Comparison of ENCODE assay signal across 14 mouse cellular contexts in the genomic region with DNA sequence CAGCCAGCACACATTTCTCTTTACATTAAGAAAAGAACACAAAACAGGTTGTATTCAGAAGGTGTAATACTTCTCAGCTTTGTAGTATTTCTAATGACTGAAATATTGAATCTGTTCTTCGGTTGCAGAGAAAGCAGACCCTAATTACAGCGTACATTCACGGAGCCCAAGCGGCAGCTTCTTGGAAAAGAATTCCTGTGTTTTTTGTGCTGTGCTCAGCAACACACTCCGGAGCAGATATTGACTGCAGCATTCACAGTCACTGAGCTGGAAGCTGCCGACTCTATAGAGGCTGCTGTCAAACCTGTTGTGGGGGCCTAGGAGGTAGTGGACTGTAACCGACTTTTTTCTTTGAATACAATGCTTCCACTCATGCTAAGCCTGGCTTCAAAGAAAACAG.
DNase-seq lines count a peak whose midpoint lies in the region; ATAC-seq lines count a peak whose summit lies in the region.
"Had no signal": no experiment of that assay in that cellular context is flagged by ENCODE, and none has a peak within 500 bp of the region (broad histone marks: within the 10 kb centered on the region; RNA-seq: fewer than 3 reads in every experiment).

No protein-coding gene starts in this region.

- ATAC-seq in embryonic facial prominence, embryonic 12.5 days (ENCODE audit: insufficient number of reproducible peaks, insufficient read depth, low FRiP score, low TSS enrichment): 0 out of 2 replicates have a peak, but pooled peaks have one; percentile 54
- ATAC-seq in midbrain, embryonic 13.5 days: peak; percentile 41; the same call in 1 of the 2 replicates
- no peak for ATAC-seq in monocyte, adult 5-6 weeks (replicated peaks; ENCODE audit: insufficient number of reproducible peaks, low FRiP score, low TSS enrichment, poor library complexity, severe bottlenecking)
- ATAC-seq: CD4-positive, CD25-positive, alpha-beta regulatory T cell, adult 4 months had no signal

- no peaks in the 10 kb centered on the region for H3K27me3 ChIP-seq in embryonic facial prominence, embryonic 12.5 days
- 0 out of 2 replicates have a peak, but pooled peaks cover 7% of the 10 kb centered on the region for H3K27me3 ChIP-seq in hindbrain, embryonic 10.5 days (ENCODE audit: insufficient read depth, poor library complexity, severe bottlenecking)
- H3K27me3 ChIP-seq in midbrain, embryonic 13.5 days: peaks cover 6% of the 10 kb centered on the region; the same call in 1 of the 2 replicates

- no peaks in the 10 kb centered on the region for H3K9me3 ChIP-seq in embryonic facial prominence, embryonic 12.5 days
- no peaks in the 10 kb centered on the region for H3K9me3 ChIP-seq in hindbrain, embryonic 10.5 days
- H3K9me3 ChIP-seq in midbrain, embryonic 13.5 days: no peaks in the 10 kb centered on the region
- H3K9me3 ChIP-seq: heart, embryonic 15.5 days had no signal

- no peak overlapping the region for H3K4me3 ChIP-seq in embryonic facial prominence, embryonic 12.5 days
- peak overlapping the region; percentile 19; the same call in 1 of the 2 replicates for H3K4me3 ChIP-seq in hindbrain, embryonic 10.5 days
- H3K4me3 ChIP-seq in midbrain, embryonic 13.5 days (replicated peaks): no peak overlapping the region; the same call in 1 of the 2 replicates
- H3K4me3 ChIP-seq: heart, embryonic 15.5 days; left cerebral cortex, adult 2 months had no signal

- 37% methylated on average over 7 of the region's 7 CpGs for WGBS in embryonic facial prominence, embryonic 12.5 days
- WGBS in hindbrain, embryonic 10.5 days: 27% methylated on average over 7 of the region's 7 CpGs
- WGBS in midbrain, embryonic 13.5 days: 7% methylated on average over 7 of the region's 7 CpGs

- no peaks in the 10 kb centered on the region for H3K36me3 ChIP-seq in embryonic facial prominence, embryonic 12.5 days
- H3K36me3 ChIP-seq in hindbrain, embryonic 10.5 days: no peaks in the 10 kb centered on the region
- no peaks in the 10 kb centered on the region for H3K36me3 ChIP-seq in midbrain, embryonic 13.5 days
- H3K36me3 ChIP-seq: heart, embryonic 15.5 days had no signal

- H3K27ac ChIP-seq in embryonic facial prominence, embryonic 12.5 days: no peak overlapping the region
- peak overlapping the region; percentile 19; the same call in 1 of the 2 replicates for H3K27ac ChIP-seq in hindbrain, embryonic 10.5 days
- H3K27ac ChIP-seq in midbrain, embryonic 13.5 days: no peak overlapping the region
- H3K27ac ChIP-seq: heart, embryonic 15.5 days; left cerebral cortex, adult 2 months had no signal

- H3K4me1 ChIP-seq in embryonic facial prominence, embryonic 12.5 days: peaks cover 46% of the 10 kb centered on the region
- H3K4me1 ChIP-seq in hindbrain, embryonic 10.5 days (replicated peaks): peaks cover 84% of the 10 kb centered on the region
- H3K4me1 ChIP-seq in midbrain, embryonic 13.5 days (replicated peaks): peaks cover 75% of the 10 kb centered on the region

- DNase-seq in Muller cell, postnatal 12 days (ENCODE audit: inconsistent ontology term): peak; percentile 63
- no peak for DNase-seq in hindbrain, embryonic 10.5 days (ENCODE audit: low spot score)
- DNase-seq in lung, postnatal 4 days: no peak
- DNase-seq in testis, postnatal 10 days (ENCODE audit: low spot score): no peak
- no peak for DNase-seq in adrenal gland, postnatal 10 days
- DNase-seq: cerebellum, postnatal 10 days; gastrocnemius, postnatal 10 days had no signal

- no peak overlapping the region for H3K4me2 ChIP-seq in embryonic facial prominence, embryonic 12.5 days (replicated peaks)
- H3K4me2 ChIP-seq in midbrain, embryonic 13.5 days (replicated peaks): peak overlapping the region; percentile 35
- H3K4me2 ChIP-seq: heart, embryonic 15.5 days; liver, embryonic 11.5 days had no signal

- no peak overlapping the region for H3K9ac ChIP-seq in embryonic facial prominence, embryonic 12.5 days
- H3K9ac ChIP-seq in midbrain, embryonic 13.5 days (replicated peaks): no peak overlapping the region
- H3K9ac ChIP-seq: heart, embryonic 15.5 days had no signal
